Mouse (Mus musculus) inflammation-experienced regulatory T-cells (primary cell): ENCODE results near the gene Gm13285. TPM values are rescaled to one million over a fixed set of nuclear protein-coding genes. Genes with fewer than 3 reads are reported as not detected.

Experiments
- polyA plus RNA-seq, 2 experiments: library from polyadenylated mRNA; unstranded; fragments of 100-300 nt; shearing (Covaris generic); gene quantifications; one replicate each; pipeline ENCODE4 v1.2.1; 2017

Gm13285 gene
- polyA plus RNA-seq, 2 experiments from 2014 or later: 0.94 to 3.7 TPM

Other genes starting within 250 kb of the Gm13285 start
- gene Ifna15, start 241.4 kb upstream of the Gm13285 start, polyA plus RNA-seq: 1 to 10 TPM in 1 of 2 experiments, under 1 TPM in 1; 0.45 to 2.3 TPM
- under 1 TPM in 1 of 2 experiments, not detected in 1; 0.70 TPM for gene Ifna14, start 227.9 kb upstream of the Gm13285 start, polyA plus RNA-seq
- gene Ifna9, start 207.3 kb upstream of the Gm13285 start, polyA plus RNA-seq: not detected
- not detected for gene Ifna12, start 196.3 kb upstream of the Gm13285 start, polyA plus RNA-seq
- gene C87499, start 165.3 kb upstream of the Gm13285 start, polyA plus RNA-seq: under 1 TPM in 1 of 2 experiments, not detected in 1; 0.47 TPM
- gene Ifna13, start 155.2 kb upstream of the Gm13285 start, polyA plus RNA-seq: not detected
- not detected for gene Ifna16, start 122.7 kb upstream of the Gm13285 start, polyA plus RNA-seq
- gene Ifna2, start 115.8 kb upstream of the Gm13285 start, polyA plus RNA-seq: not detected
- under 1 TPM in 1 of 2 experiments, not detected in 1; 0.30 TPM for gene Ifnab, start 108.3 kb upstream of the Gm13285 start, polyA plus RNA-seq
- not detected for gene Gm26566, start 77.9 kb upstream of the Gm13285 start, polyA plus RNA-seq
- 10 to 100 TPM; 19.8 to 29.0 TPM for gene Klhl9, start 77.2 kb upstream of the Gm13285 start, polyA plus RNA-seq
- gene Gm13271, start 44.8 kb upstream of the Gm13285 start, polyA plus RNA-seq: not detected
- gene Gm13283, start 39.5 kb upstream of the Gm13285 start, polyA plus RNA-seq: 1 to 10 TPM in 1 of 2 experiments, under 1 TPM in 1; 0.62 to 1.0 TPM
- under 1 TPM in 1 of 2 experiments, not detected in 1; 0.82 TPM for gene Gm13290, start 25.8 kb upstream of the Gm13285 start, polyA plus RNA-seq
- not detected for gene Gm13289, start 22.7 kb upstream of the Gm13285 start, polyA plus RNA-seq
- not detected for gene Gm13272, start 19.8 kb upstream of the Gm13285 start, polyA plus RNA-seq
- gene Ifnz, start 17.5 kb upstream of the Gm13285 start, polyA plus RNA-seq: 1 to 10 TPM in 1 of 2 experiments, not detected in 1; 1.5 TPM
- not detected for gene Gm13276, start 14.0 kb upstream of the Gm13285 start, polyA plus RNA-seq
- not detected for gene Gm13277, start 11.0 kb upstream of the Gm13285 start, polyA plus RNA-seq
- not detected for gene Gm13278, start 8.1 kb upstream of the Gm13285 start, polyA plus RNA-seq
- gene Gm13275, start 5.2 kb upstream of the Gm13285 start, polyA plus RNA-seq: not detected
- not detected for gene Gm13279, start 2.3 kb upstream of the Gm13285 start, polyA plus RNA-seq
- not detected for gene Gm13287, start 3.6 kb downstream of the Gm13285 start, polyA plus RNA-seq
- gene Gm13288, start 5.9 kb downstream of the Gm13285 start, polyA plus RNA-seq: not detected
- not detected for gene Ifna7, start 16.6 kb downstream of the Gm13285 start, polyA plus RNA-seq
- gene Ifna11, start 20.3 kb downstream of the Gm13285 start, polyA plus RNA-seq: not detected
- not detected for gene Ifna6, start 27.8 kb downstream of the Gm13285 start, polyA plus RNA-seq
- not detected for gene Ifna5, start 35.9 kb downstream of the Gm13285 start, polyA plus RNA-seq
- gene Ifna4, start 42.2 kb downstream of the Gm13285 start, polyA plus RNA-seq: under 1 TPM in 1 of 2 experiments, not detected in 1; 0.71 TPM
- gene Ifna1, start 50.4 kb downstream of the Gm13285 start, polyA plus RNA-seq: not detected
- not detected for gene Ifne, start 80.5 kb downstream of the Gm13285 start, polyA plus RNA-seq